Comparison of ENCODE assay signal across 33 mouse cellular contexts in genomic region chr9:120084406-120084805, GRCm38 (mm10). TPM values are rescaled to one million over a fixed set of nuclear protein-coding genes. Genes with fewer than 3 reads are reported as not detected.
A peak's percentile ranks its signal among the peaks of the same experiment; 100 is the strongest.
DNase-seq lines count a peak whose midpoint lies in the region; ATAC-seq lines count a peak whose summit lies in the region.
"Had no signal": no experiment of that assay in that cellular context is flagged by ENCODE, and none has a peak within 500 bp of the region (broad histone marks: within the 10 kb centered on the region; RNA-seq: fewer than 3 reads in every experiment).

No protein-coding gene starts in this region.

- 84% methylated on average over 9 of the region's 9 CpGs for WGBS in heart, embryonic 10.5 days

- intact Hi-C loops in heart, postnatal 10 days (cut with DNase I), result no loop called here

- H3K9me3 ChIP-seq in heart, embryonic 10.5 days, result no peaks in the 10 kb centered on the region
- H3K9me3 ChIP-seq: heart, embryonic 15.5 days; lung, embryonic 15.5 days; midbrain, embryonic 10.5 days; neural tube, embryonic 15.5 days had no signal

- H3K36me3 ChIP-seq in heart, embryonic 10.5 days, result no peaks in the 10 kb centered on the region
- H3K36me3 ChIP-seq: heart, embryonic 15.5 days; limb, embryonic 12.5 days; lung, embryonic 15.5 days; midbrain, embryonic 10.5 days; neural tube, embryonic 15.5 days had no signal

- ATAC-seq in activated CD4-positive, CD25-positive, alpha-beta regulatory T cell, adult 4 months, result peak; percentile 64
- ATAC-seq: forebrain, embryonic 13.5 days had no signal

- peaks cover 4% of the 10 kb centered on the region; the same call in 1 of the 2 replicates for H3K27me3 ChIP-seq in heart, embryonic 10.5 days (ENCODE audit: insufficient read depth, poor library complexity, severe bottlenecking)
- H3K27me3 ChIP-seq: forebrain, embryonic 13.5 days; heart, embryonic 15.5 days; limb, embryonic 12.5 days; lung, embryonic 15.5 days; neural tube, embryonic 15.5 days had no signal

- H3K27ac ChIP-seq in heart, embryonic 10.5 days, result no peak overlapping the region
- H3K27ac ChIP-seq: forebrain, embryonic 13.5 days; heart, embryonic 15.5 days; hindbrain, embryonic 14.5 days; kidney, postnatal 0 days; limb, embryonic 12.5 days; lung, embryonic 15.5 days; midbrain, embryonic 10.5 days; neural tube, embryonic 15.5 days had no signal

- H3K4me1 ChIP-seq in heart, embryonic 10.5 days, result no peaks in the 10 kb centered on the region
- H3K4me1 ChIP-seq: forebrain, embryonic 13.5 days; heart, embryonic 15.5 days; limb, embryonic 12.5 days; lung, embryonic 15.5 days; neural tube, embryonic 15.5 days had no signal

- no peak overlapping the region for H3K4me3 ChIP-seq in heart, embryonic 10.5 days
- H3K4me3 ChIP-seq: forebrain, embryonic 13.5 days; heart, embryonic 15.5 days; limb, embryonic 12.5 days; lung, embryonic 15.5 days; midbrain, embryonic 10.5 days; neural tube, embryonic 15.5 days had no signal

- DNase-seq in heart, embryonic 10.5 days (ENCODE audit: low spot score), result peak; percentile 33
- DNase-seq in heart, postnatal 10 days, result no peak
- peak; percentile 73 for DNase-seq in CD4-positive helper T cell, adult 2 months (ENCODE audit: low read depth, low spot score)
- peak; percentile 39 for DNase-seq in thymus, postnatal 25 days
- no peak for DNase-seq in kidney, adult 9 months
- no peak for DNase-seq in left cerebral cortex, adult 8-10 months (ENCODE audit: low spot score in 2 of 2)
- DNase-seq: adrenal gland, adult 8-10 months; cerebellum, adult 2 months; cerebellum, postnatal 14 days; gastrocnemius, postnatal 10 days; kidney, adult 18-20 months; kidney, postnatal 4 days; layer of hippocampus, postnatal 36 days; retina, postnatal 1 day; right cerebral cortex, postnatal 14 days had no signal

RNA-seq across cellular contexts. Expression of gene Ccr8, which starts 7.5 kb away (rescaled TPM):
- not detected in 2 replicates for polyA plus RNA-seq in heart, embryonic 10.5 days (2016; fragmentation: Nextera tagmentation; extraction: Ambion mirVana)
- total RNA-seq in heart, postnatal 10 days (2021), result not detected
- 10 to 100 TPM; 72.0 to 97.2 TPM for polyA plus RNA-seq in activated CD4-positive, CD25-positive, alpha-beta regulatory T cell, adult 4 months (2017; shearing (Covaris generic))
- total RNA-seq in left cerebral cortex, adult 8-10 months (2022), result not detected
- total RNA-seq: adrenal gland, adult 8-10 months; adrenal gland, postnatal 4 days; layer of hippocampus, postnatal 36 days; left cerebral cortex, postnatal 25 days; megakaryocyte progenitor cell, adult 5-6 weeks; monocyte, adult 5-6 weeks had no signal
- polyA plus RNA-seq: cerebellum, adult 2 months; embryonic facial prominence, embryonic 11.5 days; forebrain, embryonic 13.5 days; gonadal fat pad, adult 2 months; hindbrain, embryonic 14.5 days; kidney, postnatal 0 days; limb, embryonic 12.5 days; liver, embryonic 11.5 days; liver, embryonic 16.5 days; midbrain, embryonic 10.5 days; neural tube, embryonic 15.5 days; testis, adult 2 months had no signal

RNA-seq across cellular contexts. Expression of gene Cx3cr1, which starts 14.7 kb away (rescaled TPM):
- polyA plus RNA-seq in heart, embryonic 10.5 days (2016; fragmentation: Nextera tagmentation; extraction: Ambion mirVana), result 1.1 and 4.1 TPM in 2 replicates
- total RNA-seq in heart, postnatal 10 days (2021), result 1 to 10 TPM; 3.9 to 7.1 TPM
- polyA plus RNA-seq in activated CD4-positive, CD25-positive, alpha-beta regulatory T cell, adult 4 months (2017; shearing (Covaris generic)), result under 1 TPM in 1 of 2 experiments, not detected in 1; 0.43 TPM
- total RNA-seq in left cerebral cortex, adult 8-10 months (2022), result 10 to 100 TPM; 33.1 to 69.0 (median 47.4) TPM

RNA-seq across cellular contexts. Expression of gene Slc25a38, which starts 25.8 kb away (rescaled TPM):
- 39.8 and 42.1 TPM in 2 replicates for polyA plus RNA-seq in heart, embryonic 10.5 days (2016; fragmentation: Nextera tagmentation; extraction: Ambion mirVana)
- total RNA-seq in heart, postnatal 10 days (2021), result 10 to 100 TPM; 10.2 to 11.7 TPM
- 10 to 100 TPM; 17.7 to 19.2 TPM for polyA plus RNA-seq in activated CD4-positive, CD25-positive, alpha-beta regulatory T cell, adult 4 months (2017; shearing (Covaris generic))
- total RNA-seq in left cerebral cortex, adult 8-10 months (2022), result 10 to 100 TPM; 21.0 to 24.1 (median 22.5) TPM

RNA-seq across cellular contexts. Expression of gene Rpsa, which starts 43.1 kb away (rescaled TPM):
- polyA plus RNA-seq in heart, embryonic 10.5 days (2016; fragmentation: Nextera tagmentation; extraction: Ambion mirVana), result 1,047 and 1,189 TPM in 2 replicates
- total RNA-seq in heart, postnatal 10 days (2021), result 100 to 1,000 TPM; 624 to 658 TPM
- 1,000 to 10,000 TPM; 3,266 to 3,639 TPM for polyA plus RNA-seq in activated CD4-positive, CD25-positive, alpha-beta regulatory T cell, adult 4 months (2017; shearing (Covaris generic))
- 100 to 1,000 TPM; 420 to 493 (median 451) TPM for total RNA-seq in left cerebral cortex, adult 8-10 months (2022)

Comparison
In these comparisons a context has a peak if more than half of its experiments do, and no peak if none do; other contexts are left out.
1. DNase-seq: peak in heart, embryonic 10.5 days (single experiment), CD4-positive helper T cell, adult 2 months (single experiment) and thymus, postnatal 25 days (single experiment); none in heart, postnatal 10 days (0 of 2), kidney, adult 9 months (single experiment) and left cerebral cortex, adult 8-10 months (0 of 2).
2. RNA of gene Cx3cr1, which starts 14.7 kb away (total RNA-seq): 33.1 to 69.0 TPM in left cerebral cortex, adult 8-10 months; 3.9 to 7.1 TPM in heart, postnatal 10 days; every median in the first group is over 4 times any median in the second.